Mouse (Mus musculus) layer of hippocampus, postnatal 25 days (tissue): ENCODE data around the gene Krt7. TPM values are rescaled to one million over a fixed set of nuclear protein-coding genes. Genes with fewer than 3 reads are reported as not detected.

ENCODE experiments used
- microRNA-seq, 2 experiments: library from miRNA; unstranded; fragments of <30 nt; microRNA quantifications; one replicate each; pipeline ENCODE4 v1.2.0; 2021
- total RNA-seq, 2 experiments: library from RNA; stranded (reverse); gene quantifications; 2 replicates each; pipeline ENCODE4 v1.2.3; 2021

Gene Krt7
- total RNA-seq, 2 experiments from 2014 or later: not detected

Small RNAs within 50 kb of the gene (microRNA-seq; reads per million reads assigned to microRNA genes)
- gene Mir1941: 2.4 to 4.4 reads per million in 2 experiments

Other genes with a start within 250 kb of the Krt7 start
- 10 to 100 TPM; 82.8 to 83.1 TPM for gene Acvr1b, start 237.0 kb upstream of the Krt7 start, total RNA-seq
- 10 to 100 TPM; 73.1 to 77.9 TPM for gene Grasp, start 186.9 kb upstream of the Krt7 start, total RNA-seq
- gene Nr4a1, start 156.8 kb upstream of the Krt7 start, total RNA-seq: 10 to 100 TPM; 50.5 to 62.3 TPM
- gene Atg101, start 126.8 kb upstream of the Krt7 start, total RNA-seq: 10 to 100 TPM; 45.2 to 53.9 TPM
- under 1 TPM; 0.22 to 0.42 TPM for gene 6030408B16Rik, start 117.8 kb upstream of the Krt7 start, total RNA-seq
- gene Krt80, start 40.9 kb upstream of the Krt7 start, total RNA-seq: under 1 TPM; 0.21 to 0.22 TPM
- under 1 TPM; 0.42 to 0.71 TPM for gene Krt87, start 27.8 kb downstream of the Krt7 start, total RNA-seq
- gene Krt88, start 36.7 kb downstream of the Krt7 start, total RNA-seq: not detected
- not detected for gene Krt81, start 52.7 kb downstream of the Krt7 start, total RNA-seq
- not detected for gene Krt86, start 62.4 kb downstream of the Krt7 start, total RNA-seq
- gene Krt83, start 80.5 kb downstream of the Krt7 start, total RNA-seq: not detected
- not detected for gene Gm49425, start 106.2 kb downstream of the Krt7 start, total RNA-seq
- gene Krt84, start 121.8 kb downstream of the Krt7 start, total RNA-seq: not detected
- not detected for gene Krt82, start 139.6 kb downstream of the Krt7 start, total RNA-seq
- gene Krt90, start 151.9 kb downstream of the Krt7 start, total RNA-seq: not detected
- gene Krt75, start 162.9 kb downstream of the Krt7 start, total RNA-seq: not detected
- not detected for gene Gm5414, start 217.1 kb downstream of the Krt7 start, total RNA-seq
- not detected for gene Gm5478, start 236.3 kb downstream of the Krt7 start, total RNA-seq